Mouse (Mus musculus) cerebellum, adult 2 months (tissue): ENCODE results near the gene Nags. TPM values are rescaled to one million over a fixed set of nuclear protein-coding genes. Genes with fewer than 3 reads are reported as not detected.
A peak's percentile ranks its signal among the peaks of the same experiment; 100 is the strongest.

ENCODE experiments used
- DNase-seq, 2 experiments: peaks; one replicate each; pipeline ENCODE4 v3.0.0; 2021
- H3K27ac ChIP-seq: fragments of 200-500 bp; 2 replicates; pipeline ENCODE4 v1.5.1; 2012; ENCODE audit warnings: low read length, control low read depth, inconsistent platforms; ENCODE audit not compliant: insufficient read depth
- H3K27me3 ChIP-seq: fragments of 200-500 bp; 2 replicates; pipeline ENCODE4 v1.6.1; 2012; ENCODE audit warnings: inconsistent platforms, mild to moderate bottlenecking, low read length, moderate library complexity; ENCODE audit not compliant: control insufficient read depth, insufficient read depth
- H3K4me1 ChIP-seq: fragments of 200-500 bp; 2 replicates; pipeline ENCODE4 v1.6.1; 2011; ENCODE audit warnings: low read length; ENCODE audit not compliant: control insufficient read depth, insufficient read depth
- H3K4me3 ChIP-seq: fragments of 200-500 bp; replicated peaks from 2 replicates; pipeline ENCODE3; 2011; ENCODE audit warnings: mild to moderate bottlenecking, low read depth, low read length, control low read depth; ENCODE audit not compliant: insufficient read depth
- CTCF ChIP-seq: fragments of 200-500 bp; IDR thresholded peaks from 2 replicates; pipeline ENCODE4 v1.5.1; 2011; ENCODE audit warnings: low read depth, mild to moderate bottlenecking, control low read depth, low read length, moderate library complexity, borderline replicate concordance; ENCODE audit not compliant: insufficient read depth
- POLR2A ChIP-seq: fragments of 200-500 bp; IDR thresholded peaks from 2 replicates; pipeline ENCODE4 v1.6.1; 2011; ENCODE audit warnings: low read length, control low read depth, borderline replicate concordance; ENCODE audit not compliant: insufficient read depth
- WGBS: fragments of 180-500 bp; shearing (Covaris S2); methylation state at CpG from one replicate; pipeline ENCODE4 v1.1.7; 2018; 5-methylcytosine and 5-hydroxymethylcytosine counted together
- polyA plus RNA-seq: library from polyadenylated mRNA; depleted of rRNA; stranded (reverse); fragments of >200 nt; gene quantifications from 2 replicates; pipeline ENCODE4 v1.2.3, GENCODE M21; 2012; rRNA removed

Nags gene
- polyA plus RNA-seq, 1 experiment, result not detected

DNA sequence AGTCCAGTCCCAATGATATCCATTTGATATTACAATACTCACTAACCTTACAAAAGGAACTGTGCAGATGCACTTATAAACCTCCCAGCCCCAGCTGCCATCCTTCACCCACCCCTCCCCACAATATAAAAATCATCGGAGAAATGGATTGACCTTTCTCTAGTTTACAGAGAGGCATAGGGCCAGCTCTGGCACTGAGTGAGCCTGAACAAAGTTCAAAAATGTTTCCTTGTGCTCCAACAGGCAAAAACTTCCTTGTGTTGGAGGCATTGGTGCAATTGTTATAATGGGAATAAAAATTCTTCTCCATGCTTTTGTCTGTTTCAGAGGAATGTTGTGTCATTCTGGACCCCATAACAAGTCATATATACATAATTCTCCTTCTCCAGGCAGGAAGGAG, 40.9 kb downstream of the Nags start:
- TF ChIP-seq POLR2A, result no peak
- TF ChIP-seq CTCF, result no peak
- H3K4me3 ChIP-seq, result no peak overlapping the region
- H3K27me3 ChIP-seq, result no peaks in the 10 kb centered on the region
- DNase-seq, result no peak
- WGBS, result 65% methylated on average over 1 of the region's 1 CpGs
- no peak overlapping the region for H3K27ac ChIP-seq
- peaks cover 7% of the 10 kb centered on the region; the same call in 1 of the 2 replicates for H3K4me1 ChIP-seq

GRCm38 (mm10) chr11:102188980-102189379, 43.7 kb downstream of the Nags start:
- Histone ChIP-seq H3K27me3 (no peaks in the 10 kb centered on the region), H3K27ac (no peak overlapping the region), H3K4me3 (no peak overlapping the region), H3K4me1 (peaks cover 5% of the 10 kb centered on the region; the same call in 1 of the 2 replicates)
- 77% methylated on average over 6 of the region's 6 CpGs for WGBS
- TF ChIP-seq POLR2A, result no peak
- TF ChIP-seq CTCF, result no peak
- no peak for DNase-seq

DNA sequence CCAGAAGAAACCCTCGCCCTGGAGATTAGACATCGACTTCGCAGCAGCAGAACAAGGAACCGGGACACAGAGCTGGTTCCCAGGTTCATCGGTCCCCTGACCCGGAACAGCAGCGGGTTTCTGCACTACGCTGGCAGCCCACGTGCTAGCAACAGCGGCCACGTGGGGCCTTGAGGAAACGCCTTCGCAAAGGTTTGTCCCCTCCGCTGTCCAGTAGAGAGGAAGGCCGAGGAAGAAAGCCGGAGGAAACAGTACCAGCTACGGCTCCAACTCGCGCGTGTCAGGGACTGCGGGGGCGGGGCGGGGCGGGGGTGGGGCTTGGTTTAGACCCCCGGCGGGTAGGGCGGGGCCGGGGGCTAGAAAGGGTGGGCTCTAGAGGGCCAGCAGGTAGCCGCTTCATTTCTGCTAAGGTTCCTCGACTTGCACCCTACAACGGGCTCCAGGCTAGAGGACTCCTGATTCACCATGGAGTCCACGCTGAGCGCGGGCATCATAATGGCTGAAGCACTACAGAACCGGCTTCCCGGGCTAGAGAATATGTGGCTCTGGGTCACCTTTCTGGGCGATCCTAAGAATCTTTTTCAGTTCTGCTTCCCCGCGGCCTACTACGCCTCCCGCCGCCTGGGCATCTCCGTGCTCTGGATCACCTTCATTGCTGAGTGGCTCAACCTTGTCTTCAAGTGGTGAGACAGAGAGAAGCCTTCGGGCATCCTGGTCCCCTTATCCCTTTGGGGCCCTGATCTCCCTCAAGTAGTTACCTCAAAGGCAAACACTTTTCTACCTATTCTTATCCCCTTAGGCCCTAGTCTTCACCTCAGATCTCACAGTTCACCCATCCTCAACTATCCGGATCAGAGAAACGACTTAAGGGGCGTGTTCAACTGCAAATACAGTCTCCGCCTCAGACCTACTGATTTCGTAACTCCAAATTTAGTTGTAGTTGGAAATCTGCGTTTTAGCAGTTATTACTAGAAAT, 44.4 kb downstream of the Nags start, which contains the start of gene G6pc3:
Gene G6pc3, plus strand, starts transcription at position 160 of the 976 bp plus-strand sequence.
- no peak for TF ChIP-seq CTCF
- 0 out of 2 replicates have a peak, but pooled peaks have one; percentile 23 for TF ChIP-seq POLR2A
- WGBS, result 2% methylated on average over 50 of the region's 50 CpGs
- no peaks in the 10 kb centered on the region for H3K27me3 ChIP-seq

DNA sequence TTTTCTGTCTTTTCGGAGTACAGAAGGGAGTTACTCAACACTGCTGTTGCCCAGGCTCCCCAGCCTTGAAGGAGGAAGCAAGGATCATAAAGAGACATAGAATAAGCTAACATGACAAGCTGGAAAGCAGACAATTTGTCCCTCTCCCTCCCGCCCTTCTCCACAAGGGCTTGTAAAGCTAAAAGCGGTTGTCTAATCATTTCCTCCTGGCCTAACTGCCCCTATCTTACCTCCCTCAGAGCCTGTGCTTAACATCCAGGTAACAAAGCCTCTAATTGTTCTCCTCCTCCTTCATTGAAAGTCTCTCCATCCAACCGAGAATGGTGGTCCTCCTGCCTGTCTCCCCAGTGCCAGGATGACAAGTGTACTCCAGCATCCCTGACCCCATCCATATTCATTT, 45.5 kb downstream of the Nags start:
- 71% methylated on average over 4 of the region's 4 CpGs for WGBS
- Histone ChIP-seq H3K4me3 (no peak overlapping the region), H3K27ac (no peak overlapping the region)

More for the DNA sequence above, 44.4 kb downstream of the Nags start, which contains the start of gene G6pc3:
- Histone ChIP-seq H3K4me1 (peaks cover 5% of the 10 kb centered on the region; the same call in 1 of the 2 replicates), H3K27ac (no peak within 1 kb of the TSS), H3K4me3 (peak within 1 kb of the TSS; percentile 67)
- peak; percentile 90 to 91 for DNase-seq

DNA sequence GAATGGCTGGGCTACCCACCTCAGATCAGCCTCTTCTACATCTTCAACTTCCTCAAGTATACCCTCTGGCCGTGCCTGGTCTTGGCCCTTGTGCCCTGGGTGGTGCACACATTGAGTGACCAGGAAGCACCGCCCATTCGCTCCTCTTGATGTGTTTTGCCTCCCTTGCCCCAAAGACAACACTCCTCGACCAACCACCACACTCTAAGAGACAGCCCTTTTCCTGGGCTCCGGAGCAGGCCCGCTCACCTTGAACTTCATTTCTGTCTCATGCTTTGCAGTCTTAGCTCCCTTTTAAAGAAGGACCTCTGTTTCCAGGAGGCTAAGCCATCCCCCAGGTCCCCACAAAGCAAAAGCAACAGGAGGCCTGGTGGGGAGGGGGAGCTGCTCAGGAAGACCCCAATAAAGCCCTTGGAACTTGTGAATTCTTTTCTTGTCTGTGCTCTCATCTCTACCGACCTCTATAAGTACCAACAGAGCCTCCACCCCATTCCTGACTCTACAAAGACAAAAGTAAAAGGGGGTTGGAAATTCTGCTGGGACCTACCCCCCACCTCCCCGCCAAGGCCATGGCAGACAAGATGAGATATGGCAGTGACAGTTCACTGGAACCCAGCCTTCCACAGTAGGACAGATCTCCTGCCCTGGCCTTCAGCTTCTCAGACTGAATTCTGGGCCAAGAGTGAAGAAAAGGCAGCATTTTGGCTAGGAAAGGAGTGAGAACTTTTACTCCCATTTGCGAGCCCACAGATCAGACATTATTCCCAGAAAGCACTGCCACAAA, 48.5 kb downstream of the Nags start:
- 84% methylated on average over 9 of the region's 9 CpGs for WGBS
- no peak for TF ChIP-seq CTCF
- no peak for TF ChIP-seq POLR2A
- Histone ChIP-seq H3K4me3 (no peak overlapping the region), H3K4me1 (peaks cover 18% of the 10 kb centered on the region), H3K27me3 (no peaks in the 10 kb centered on the region), H3K27ac (no peak overlapping the region)
- DNase-seq, result no peak

More for the DNA sequence above, 45.5 kb downstream of the Nags start:
- DNase-seq, result no peak
- TF ChIP-seq POLR2A (no peak), CTCF (no peak)
- H3K27me3 ChIP-seq, result no peaks in the 10 kb centered on the region
- peaks cover 5% of the 10 kb centered on the region; the same call in 1 of the 2 replicates for H3K4me1 ChIP-seq

DNA sequence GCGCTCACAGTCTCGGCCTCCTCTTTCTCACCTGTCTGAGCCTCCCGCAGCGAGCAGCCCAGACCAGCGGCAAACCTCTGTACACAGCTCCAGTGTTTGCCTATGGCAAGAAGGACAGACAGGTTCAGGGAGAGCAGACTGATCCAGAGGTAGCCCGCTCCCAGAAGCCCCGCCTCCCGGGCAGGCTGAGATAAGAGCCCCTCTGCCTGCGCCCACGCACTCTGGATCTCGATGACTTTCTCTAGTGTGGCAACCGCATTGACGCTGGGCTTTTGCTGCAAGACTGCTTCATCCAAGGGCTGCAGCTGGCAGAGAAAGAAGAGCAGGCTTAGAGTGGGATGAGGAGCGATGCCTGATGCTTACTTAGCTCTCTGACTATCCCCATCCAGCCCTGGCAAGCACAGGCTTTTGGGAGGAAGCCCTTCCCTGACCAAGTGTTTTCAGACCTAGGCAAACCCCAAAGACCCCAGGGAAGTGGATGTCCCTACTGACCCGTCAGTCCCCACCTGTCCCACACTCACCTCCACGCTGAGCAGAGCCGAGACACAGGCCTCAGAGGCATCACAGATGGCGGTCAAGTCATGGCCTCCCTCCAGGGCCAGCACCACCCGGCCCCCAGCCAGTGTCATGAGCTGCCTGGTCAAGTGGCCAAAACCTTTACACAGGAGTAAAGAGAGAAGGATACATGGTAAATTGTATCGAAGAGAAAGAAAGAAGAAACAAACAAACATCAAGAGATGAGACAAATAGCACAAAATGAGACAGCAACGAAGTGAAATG, 50.9 kb downstream of the Nags start:
- TF ChIP-seq POLR2A, result no peak
- TF ChIP-seq CTCF, result no peak
- 68% methylated on average over 21 of the region's 21 CpGs for WGBS

GRCm38 (mm10) chr11:102198245-102198644, 52.9 kb downstream of the Nags start:
- no peak for DNase-seq
- H3K4me1 ChIP-seq, result peaks cover 13% of the 10 kb centered on the region
- 65% methylated on average over 6 of the region's 6 CpGs for WGBS
- no peaks in the 10 kb centered on the region for H3K27me3 ChIP-seq
- H3K4me3 ChIP-seq, result no peak overlapping the region
- TF ChIP-seq CTCF (no peak), POLR2A (no peak)
- H3K27ac ChIP-seq, result no peak overlapping the region

More for the DNA sequence above, 50.9 kb downstream of the Nags start:
- peak in 1 of 2 experiments; percentile 58 for DNase-seq
- Histone ChIP-seq H3K27me3 (no peaks in the 10 kb centered on the region), H3K27ac (no peak overlapping the region), H3K4me1 (peaks cover 13% of the 10 kb centered on the region), H3K4me3 (no peak overlapping the region)

Other genes starting within 250 kb of the Nags start
- 1.4 and 1.7 TPM in 2 replicates for gene Sost, start 178.5 kb upstream of the Nags start, polyA plus RNA-seq
- not detected in 2 replicates for gene Cfap97d1, start 161.2 kb upstream of the Nags start, polyA plus RNA-seq
- gene Dusp3, start 158.5 kb upstream of the Nags start, polyA plus RNA-seq, result 86.0 and 98.5 TPM in 2 replicates
- 158 and 185 TPM in 2 replicates for gene Mpp3, start 117.1 kb upstream of the Nags start, polyA plus RNA-seq
- 0.38 and 0.63 TPM in 2 replicates for gene Cd300lg, start 104.0 kb upstream of the Nags start, polyA plus RNA-seq
- 50.3 and 55.3 TPM in 2 replicates for gene Mpp2, start 57.0 kb upstream of the Nags start, polyA plus RNA-seq
- gene Ppy, start 44.2 kb upstream of the Nags start, polyA plus RNA-seq, result not detected in 2 replicates
- 7.1 and 7.4 TPM in 2 replicates for gene Pyy, start 37.7 kb upstream of the Nags start, polyA plus RNA-seq
- gene Tmem101, start 10.9 kb downstream of the Nags start, polyA plus RNA-seq, result 33.2 and 34.0 TPM in 2 replicates
- gene Lsm12, start 39.8 kb downstream of the Nags start, polyA plus RNA-seq, result 35.2 and 40.2 TPM in 2 replicates
- gene G6pc3, start 44.1 kb downstream of the Nags start, polyA plus RNA-seq, result 115 and 120 TPM in 2 replicates
- gene Hdac5, start 84.7 kb downstream of the Nags start, polyA plus RNA-seq, result 188 and 194 TPM in 2 replicates
- 1.3 and 2.2 TPM in 2 replicates for gene BC030867, start 103.4 kb downstream of the Nags start, polyA plus RNA-seq
- 3.1 and 4.0 TPM in 2 replicates for gene Asb16, start 123.2 kb downstream of the Nags start, polyA plus RNA-seq
- gene Tmub2, start 139.4 kb downstream of the Nags start, polyA plus RNA-seq, result 82.7 and 85.3 TPM in 2 replicates
- gene Atxn7l3, start 151.1 kb downstream of the Nags start, polyA plus RNA-seq, result 93.3 and 101 TPM in 2 replicates
- gene Ubtf, start 174.2 kb downstream of the Nags start, polyA plus RNA-seq, result 94.6 and 95.8 TPM in 2 replicates
- gene Slc4a1, start 220.7 kb downstream of the Nags start, polyA plus RNA-seq, result 0.72 and 0.90 TPM in 2 replicates
- 446 and 460 TPM in 2 replicates for gene Rundc3a, start 247.9 kb downstream of the Nags start, polyA plus RNA-seq